Mouse (Mus musculus): ENCODE results near the gene Calhm2.

DNA sequence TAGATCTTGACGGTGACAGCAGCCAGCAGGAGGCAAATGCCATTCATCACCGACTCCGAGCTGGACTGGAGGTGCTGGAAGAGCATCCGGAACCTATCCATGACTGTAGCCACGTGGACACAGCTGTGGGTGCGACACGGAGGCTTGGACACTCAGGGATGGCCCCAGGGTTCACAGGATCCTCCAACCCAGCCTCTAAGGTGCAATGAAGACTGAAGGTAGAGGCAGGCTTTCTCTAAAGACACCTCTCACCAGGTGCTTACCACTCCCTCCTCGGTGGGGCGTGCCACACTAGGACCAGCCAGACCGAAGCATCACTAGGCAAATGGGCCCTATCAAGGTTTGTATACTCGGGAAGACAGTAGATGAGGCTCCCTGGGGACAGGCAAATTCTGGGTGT is 19.6 kb upstream of the Calhm2 start, which contains the start of gene Calhm3:
- TF ChIP-seq CTCF (IDR thresholded peaks at IDR 0.05; ENCODE audit: control insufficient read depth, insufficient read depth, low read length) (no peak), POLR2A (IDR thresholded peaks at IDR 0.05; ENCODE audit: borderline replicate concordance, control insufficient read depth, low read depth, low read length) (no peak)

All from bone marrow, adult 2 months (tissue).